Mouse (Mus musculus) heart, adult 18-20 months (tissue): ENCODE data around the gene Ch25h. TPM values are rescaled to one million over a fixed set of nuclear protein-coding genes. Genes with fewer than 3 reads are reported as not detected.

ENCODE experiments used
- DNase-seq, 2 experiments: peaks; one replicate each; pipeline ENCODE4 v3.0.0; 2021 to 2022; ENCODE audit warnings: mixed read lengths in 1 of 2
- total RNA-seq, 2 experiments: library from RNA; stranded (reverse); gene quantifications; 2 replicates each; pipeline ENCODE4 v1.2.3; 2021

Ch25h gene
- total RNA-seq, 2 experiments from 2014 or later, result 0.25 TPM; not detected in 1

DNA sequence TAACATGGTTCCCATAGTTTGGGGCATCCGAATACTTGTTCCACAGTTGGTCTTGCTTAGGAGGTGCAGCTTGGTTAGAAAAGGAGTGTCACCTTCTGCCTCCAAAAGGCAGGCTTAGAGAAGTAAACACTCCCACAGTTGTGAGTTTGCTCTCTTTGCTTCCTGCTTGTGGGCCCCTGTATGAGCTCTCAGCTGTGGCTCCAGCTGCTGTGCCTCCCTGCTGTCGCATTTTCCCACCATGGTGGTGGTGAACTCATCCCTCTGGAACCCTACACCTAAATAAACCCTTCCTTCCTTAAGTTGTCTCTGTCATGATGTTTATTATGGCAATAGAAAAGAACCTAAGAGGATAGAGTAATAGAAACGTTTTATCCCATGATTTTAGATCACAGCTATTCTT is 6.2 kb downstream of the Ch25h start:
- no peak for DNase-seq

DNA sequence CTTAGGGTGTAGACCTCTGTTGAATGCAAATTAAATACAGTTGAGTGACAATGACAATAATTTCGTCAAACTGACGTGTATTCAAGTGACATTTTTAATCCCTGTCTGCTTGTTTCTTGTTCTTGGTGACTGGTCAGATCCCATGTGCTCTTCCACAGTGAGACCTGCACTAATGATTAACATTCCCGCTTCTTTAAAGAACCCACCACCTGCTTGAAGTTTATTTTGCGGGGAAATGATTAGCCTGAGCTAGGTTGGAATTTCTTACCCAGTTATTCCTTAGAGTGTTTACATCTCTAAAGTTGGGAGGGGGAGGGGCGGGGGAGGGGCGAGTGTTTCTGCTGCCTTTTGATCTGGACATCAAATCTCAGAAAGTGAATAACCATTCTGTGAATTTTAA is 6.7 kb downstream of the Ch25h start:
- no peak for DNase-seq

DNA sequence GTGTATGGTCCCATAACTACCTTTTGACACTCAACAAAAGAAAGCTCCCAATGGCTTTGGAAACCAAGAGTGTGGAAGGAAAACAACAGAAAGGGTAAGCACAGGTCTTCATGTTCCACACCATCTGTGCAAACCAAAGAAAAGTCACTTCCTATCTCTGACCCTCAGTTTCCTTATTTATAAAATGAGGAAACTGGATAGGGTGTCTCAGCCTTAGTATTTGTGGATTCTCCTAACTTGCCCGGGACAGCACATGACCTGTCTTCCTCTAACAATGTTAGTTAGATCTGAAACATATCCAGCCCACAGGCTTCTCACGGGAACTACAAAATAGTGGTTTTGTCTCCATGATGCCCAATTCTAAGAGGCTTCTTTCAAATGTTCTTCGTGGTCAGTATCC is 10.5 kb downstream of the Ch25h start:
- peak in 1 of 2 experiments; percentile 39 for DNase-seq

DNA sequence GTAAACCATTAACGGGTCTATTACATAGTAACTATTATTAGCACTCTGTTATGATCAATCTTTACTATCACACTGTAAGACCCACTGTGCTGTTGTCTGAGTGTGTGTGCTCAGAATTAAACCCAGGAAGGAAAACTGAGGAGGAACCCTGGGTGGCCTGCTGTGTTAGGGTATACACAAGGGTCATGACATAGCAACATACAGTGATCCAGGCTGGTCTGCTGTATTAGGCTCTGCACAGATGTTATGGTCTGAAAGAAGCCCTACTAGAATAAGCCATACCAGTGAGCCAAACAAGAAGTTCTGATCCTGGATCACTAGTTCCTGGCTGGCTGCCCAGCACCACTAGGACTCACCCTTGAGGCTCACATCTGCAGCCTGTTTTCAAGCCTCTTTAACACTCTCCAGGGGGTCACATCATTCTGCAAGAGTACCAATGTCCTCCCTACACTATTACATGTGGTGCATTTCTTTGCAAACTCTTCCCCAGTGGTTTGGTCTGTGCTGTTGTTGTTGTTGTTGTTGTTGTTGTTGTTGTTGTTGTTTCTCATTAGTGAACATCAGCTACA is 13.4 kb downstream of the Ch25h start:
- DNase-seq, result no peak

DNA sequence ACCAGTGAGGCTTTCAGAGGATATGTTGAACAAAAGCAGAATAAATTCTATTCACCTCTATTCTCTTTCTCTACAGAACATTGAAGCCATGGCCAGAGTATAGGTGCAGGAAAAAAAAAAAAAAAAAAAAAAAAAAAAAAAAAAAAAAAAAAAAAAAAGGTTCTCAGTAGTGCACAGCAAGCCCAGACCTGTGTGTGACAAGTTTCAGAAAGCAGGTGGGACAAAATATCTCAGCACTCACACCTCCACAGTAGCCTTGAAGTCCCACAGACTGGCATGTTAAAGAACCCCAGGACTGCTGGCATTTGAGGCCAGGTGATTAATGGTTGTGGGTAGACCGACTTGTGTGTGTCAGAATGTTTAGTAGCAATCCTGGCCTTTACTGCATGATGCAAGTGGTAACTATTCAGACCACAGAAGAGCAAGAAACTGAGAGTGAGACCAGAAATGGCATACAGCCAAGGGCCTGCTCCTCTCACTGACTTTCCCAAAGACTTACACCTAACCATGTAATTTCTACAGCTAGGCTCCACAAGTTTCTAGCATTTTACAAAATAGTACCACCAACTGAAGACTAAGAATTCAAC is 24.1 kb downstream of the Ch25h start:
- no peak for DNase-seq

DNA sequence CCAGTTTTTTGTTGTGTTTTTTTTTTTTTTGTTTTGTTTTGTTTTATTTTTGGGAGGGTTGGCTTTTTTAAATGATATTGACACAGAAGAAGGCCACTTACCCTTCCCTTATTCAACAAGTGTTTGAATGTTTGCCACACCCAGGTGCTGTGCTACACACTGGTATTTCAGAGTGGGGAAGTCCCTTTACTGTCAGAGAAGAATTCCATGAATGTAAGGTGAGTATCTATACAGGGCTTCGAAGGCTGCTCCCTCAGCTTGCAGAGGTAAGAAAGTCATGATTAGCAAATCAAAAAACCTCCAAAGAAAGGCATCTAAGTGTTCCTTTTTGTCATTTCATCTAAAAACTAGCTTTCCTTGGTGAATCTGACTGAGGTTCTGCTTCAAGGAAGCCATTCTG is 26.1 kb downstream of the Ch25h start:
- no peak for DNase-seq

DNA sequence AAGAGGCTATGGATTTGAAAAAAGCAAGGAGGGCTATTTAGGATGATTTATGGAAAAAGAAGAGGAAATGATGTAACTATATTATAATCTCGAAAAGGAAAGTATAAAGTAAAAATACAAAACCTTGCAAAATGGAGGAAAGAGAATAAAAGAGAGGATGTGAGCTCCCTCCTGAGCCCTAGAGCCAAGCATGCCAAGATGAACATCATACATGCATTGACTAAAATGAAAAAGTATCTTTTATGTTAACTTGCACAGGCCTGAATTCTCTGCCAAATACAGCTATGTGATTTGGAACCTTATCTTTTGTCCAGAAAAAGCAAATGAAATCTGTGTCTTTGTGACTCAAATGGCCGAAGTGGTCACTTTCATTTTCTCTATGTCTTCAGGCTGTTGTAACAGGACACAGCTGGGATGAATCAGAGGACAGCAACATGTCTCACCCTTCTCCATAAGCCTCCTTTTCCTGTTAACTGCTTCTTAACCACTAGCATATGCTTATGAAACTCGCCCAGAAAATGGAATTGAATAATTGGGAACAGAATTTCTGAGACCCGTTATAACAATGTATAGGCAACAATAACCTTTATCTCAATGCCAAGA is 29.5 kb downstream of the Ch25h start:
- DNase-seq, result peak; percentile 52 to 69

DNA sequence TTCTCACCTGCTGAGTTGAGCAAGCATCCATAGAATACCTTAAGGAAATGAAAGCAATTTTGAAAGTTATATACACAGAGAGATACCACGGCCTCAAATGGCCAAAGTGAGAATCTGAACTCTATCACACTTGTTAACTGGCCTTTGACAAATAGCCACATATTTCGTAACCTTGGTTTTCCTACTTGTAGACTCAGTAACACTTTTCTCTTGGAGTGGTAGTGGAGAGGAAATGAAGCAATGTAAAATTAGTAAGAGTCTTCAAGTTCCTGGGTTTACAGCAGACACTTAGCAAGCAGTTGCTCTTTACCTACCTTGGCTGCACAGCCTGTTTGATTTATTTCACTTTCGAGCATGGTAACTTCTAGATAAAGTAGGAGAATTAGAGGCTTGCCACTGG is 30.2 kb downstream of the Ch25h start:
- peak in 1 of 2 experiments; percentile 21 for DNase-seq

DNA sequence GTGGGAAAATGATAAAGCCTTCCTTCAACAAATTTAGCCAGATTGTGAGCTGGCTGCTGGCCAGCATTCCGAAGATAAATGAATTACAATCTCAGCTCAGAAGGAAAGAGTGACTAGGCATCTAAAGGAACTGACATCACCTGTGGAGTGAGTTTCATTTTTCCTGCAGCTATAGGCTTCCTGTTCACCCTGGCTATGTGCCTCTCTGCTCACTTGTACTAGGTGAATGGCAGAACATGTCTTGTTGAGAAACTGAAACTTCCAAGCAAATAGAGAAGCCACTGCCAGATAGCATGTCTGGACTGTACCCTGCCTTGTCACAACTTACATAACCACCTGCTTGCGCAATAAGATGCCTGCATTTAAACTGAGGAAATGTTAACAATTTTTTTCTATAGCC is 33.0 kb downstream of the Ch25h start:
- peak; percentile 71 to 78 for DNase-seq

DNA sequence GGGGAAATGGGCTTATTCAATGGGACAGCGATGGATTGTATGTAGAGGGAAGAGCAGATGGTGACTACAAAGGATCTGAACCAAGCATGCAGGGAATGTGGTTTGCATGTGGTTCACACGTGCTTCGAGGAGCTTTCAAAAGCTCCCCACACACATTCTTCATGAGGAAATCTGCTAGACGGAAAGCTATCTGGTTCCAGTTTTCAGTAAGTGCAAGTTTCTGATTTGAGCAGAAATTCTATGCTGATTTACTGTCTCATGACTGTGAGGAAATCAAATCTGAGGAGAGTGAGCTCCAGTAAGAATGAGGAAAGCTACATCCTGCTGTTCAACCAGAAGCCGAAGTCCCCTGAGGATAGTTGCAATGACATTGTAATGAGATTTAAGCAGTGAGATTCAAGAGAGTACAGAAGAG is 39.8 kb downstream of the Ch25h start:
- DNase-seq, result peak; percentile 21 to 23

DNA sequence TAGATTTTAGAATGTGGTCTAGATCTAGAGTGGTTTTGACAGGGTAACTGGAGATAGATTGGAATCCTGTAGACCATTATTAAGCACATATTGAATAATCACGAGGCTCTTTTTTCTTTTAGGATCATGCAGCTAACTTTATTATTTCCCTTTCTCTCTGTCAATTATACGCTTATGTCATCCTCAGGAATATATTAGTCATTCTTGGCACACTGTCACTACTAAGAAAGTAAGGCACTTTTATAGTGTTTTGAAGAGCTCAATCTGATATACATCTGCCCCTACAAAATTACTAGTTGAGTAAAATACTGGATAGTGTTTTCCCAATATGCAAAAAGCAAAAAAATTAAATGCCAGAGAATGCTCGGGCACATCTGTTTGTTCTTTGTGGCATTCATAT is 43.6 kb downstream of the Ch25h start:
- no peak for DNase-seq

DNA sequence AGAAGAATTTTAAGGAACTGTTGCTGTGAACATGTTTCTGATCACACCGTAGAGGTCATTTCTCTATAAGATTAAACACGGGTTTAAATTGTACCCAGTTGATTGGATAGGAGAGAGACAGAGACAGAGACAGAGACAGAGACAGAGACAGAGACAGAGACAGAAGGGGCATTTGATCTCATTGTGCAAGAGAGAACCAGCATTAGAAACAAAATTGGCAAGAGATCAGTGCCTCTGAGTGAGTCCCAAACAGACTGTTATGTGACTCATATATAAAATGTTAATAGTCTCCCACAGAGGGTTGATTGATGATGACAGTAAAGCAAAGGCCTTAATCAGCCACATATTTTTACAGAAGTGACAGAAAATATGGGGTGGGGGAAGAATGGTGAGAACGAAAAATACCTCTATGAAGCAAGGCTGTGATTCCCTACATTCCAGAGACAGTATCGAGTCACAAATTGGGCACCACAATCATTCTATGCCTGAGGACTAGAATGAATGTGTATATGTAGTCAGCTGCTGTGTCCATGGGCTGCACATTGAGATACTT is 51.1 kb downstream of the Ch25h start:
- no peak for DNase-seq

Other genes starting within 250 kb of the Ch25h start
- gene Acta2, start 219.6 kb downstream of the Ch25h start, total RNA-seq, result 100 to 1,000 TPM in 1 of 2 experiments, 10 to 100 TPM in 1; 89.3 to 104 TPM
- 10 to 100 TPM; 13.9 to 18.8 TPM for gene Fas, start 184.5 kb downstream of the Ch25h start, total RNA-seq
- gene Lipa, start 52.3 kb upstream of the Ch25h start, total RNA-seq, result 10 to 100 TPM; 22.2 to 28.9 TPM
- 1 to 10 TPM; 3.1 to 3.7 TPM for gene Ifit2, start 75.5 kb upstream of the Ch25h start, total RNA-seq
- gene Ifit3, start 108.4 kb upstream of the Ch25h start, total RNA-seq, result 1 to 10 TPM; 2.8 to 3.4 TPM
- 1 to 10 TPM; 1.3 to 2.5 TPM for gene Ifit1bl1, start 126.8 kb upstream of the Ch25h start, total RNA-seq
- gene Ifit3b, start 132.8 kb upstream of the Ch25h start, total RNA-seq, result 1 to 10 TPM in 1 of 2 experiments, under 1 TPM in 1; 0.90 to 1.5 TPM
- gene Ifit1bl2, start 165.6 kb upstream of the Ch25h start, total RNA-seq, result 1 to 10 TPM; 1.1 to 2.1 TPM
- 1 to 10 TPM; 1.8 to 2.0 TPM for gene Ifit1, start 165.7 kb upstream of the Ch25h start, total RNA-seq